Mouse (Mus musculus) spleen, adult 2 months (tissue): ENCODE measurements around the gene Tmem59. TPM values are rescaled to one million over a fixed set of nuclear protein-coding genes. Genes with fewer than 3 reads are reported as not detected.

ENCODE experiments used
- DNase-seq, 2 experiments: peaks; one replicate each; pipeline versions ENCODE4 v3.0.0 to v3.0.0-alpha.2; 2012 to 2021; ENCODE audit warnings: low spot score in 2 of 2, low read depth in 1 of 2
- H3K27ac ChIP-seq: fragments of 200-500 bp; 2 replicates; pipeline ENCODE4 v1.5.1; 2012; ENCODE audit warnings: low read length, inconsistent platforms; ENCODE audit not compliant: insufficient read depth
- H3K27me3 ChIP-seq: fragments of 200-500 bp; 2 replicates; pipeline ENCODE4 v1.6.1; 2012; ENCODE audit warnings: mild to moderate bottlenecking, moderate library complexity, low read length, inconsistent platforms; ENCODE audit not compliant: control insufficient read depth, insufficient read depth
- H3K36me3 ChIP-seq: fragments of 200-500 bp; 2 replicates; pipeline ENCODE4 v1.6.1; 2012; ENCODE audit warnings: mild to moderate bottlenecking, low read length, inconsistent platforms; ENCODE audit not compliant: control insufficient read depth, insufficient read depth
- H3K4me1 ChIP-seq: fragments of 200-500 bp; 2 replicates; pipeline ENCODE4 v1.6.1; 2011; ENCODE audit warnings: inconsistent platforms; ENCODE audit not compliant: control insufficient read depth, insufficient read depth, insufficient read length
- H3K4me3 ChIP-seq: fragments of 200-500 bp; 2 replicates; pipeline ENCODE4 v1.5.1; 2011; ENCODE audit warnings: mild to moderate bottlenecking, inconsistent platforms; ENCODE audit not compliant: insufficient read depth, insufficient read length; ENCODE audit errors: extremely low read depth
- CTCF ChIP-seq: fragments of 200-500 bp; IDR thresholded peaks from 2 replicates; pipeline ENCODE4 v1.5.1; 2011; ENCODE audit warnings: mild to moderate bottlenecking, inconsistent platforms; ENCODE audit not compliant: insufficient read depth, insufficient read length, insufficient replicate concordance; ENCODE audit errors: extremely low read depth
- POLR2A ChIP-seq: fragments of 200-500 bp; IDR thresholded peaks from 2 replicates; pipeline ENCODE4 v1.6.1; 2011; ENCODE audit warnings: low read depth, low read length, inconsistent platforms
- WGBS: fragments of 180-500 bp; shearing (Covaris S2); methylation state at CpG from one replicate; pipeline ENCODE4 v1.1.7; 2018; 5-methylcytosine and 5-hydroxymethylcytosine counted together
- polyA plus RNA-seq: library from polyadenylated mRNA; depleted of rRNA; stranded (reverse); fragments of >200 nt; gene quantifications from 2 replicates; pipeline ENCODE4 v1.2.3, GENCODE M21; 2012

The Tmem59 gene
- polyA plus RNA-seq, 1 experiment: 116 TPM

DNA sequence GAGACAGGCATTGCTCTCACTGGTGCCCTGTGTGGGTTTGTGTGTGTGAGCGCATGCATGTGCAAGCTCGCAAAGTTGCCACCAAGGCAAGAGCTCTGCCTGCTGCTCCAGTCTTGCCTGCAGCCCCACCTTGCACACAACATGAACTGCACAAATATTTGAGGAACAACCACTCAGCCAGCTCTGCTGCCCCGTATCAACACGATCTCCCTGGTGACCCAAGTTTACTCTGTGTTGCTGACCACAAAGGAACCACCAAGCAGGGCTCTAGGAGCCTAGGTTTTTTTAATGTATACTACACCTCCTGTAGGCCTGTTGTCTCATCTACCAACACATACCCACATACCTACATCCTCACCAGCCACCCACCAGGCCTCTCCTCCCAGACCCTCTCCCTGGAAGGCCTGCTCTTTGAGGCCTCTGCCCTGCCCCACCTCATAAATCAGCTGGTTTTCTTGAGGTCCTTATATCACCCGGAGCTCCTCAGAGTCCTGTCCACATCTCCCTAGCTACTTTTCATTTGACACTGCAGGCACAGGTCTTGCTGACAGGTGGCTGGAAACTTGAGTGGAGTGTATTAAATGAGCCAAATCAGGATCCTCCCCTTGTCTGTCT lies 32.4 kb downstream of the Tmem59 start:
- TF ChIP-seq POLR2A (no peak), CTCF (no peak)
- Histone ChIP-seq H3K36me3 (peaks cover 3% of the 10 kb centered on the region), H3K27ac (no peak overlapping the region), H3K27me3 (no peaks in the 10 kb centered on the region), H3K4me3 (no peak overlapping the region), H3K4me1 (peaks cover 5% of the 10 kb centered on the region)
- WGBS: 23% methylated on average over 5 of the region's 5 CpGs
- no peak for DNase-seq

DNA sequence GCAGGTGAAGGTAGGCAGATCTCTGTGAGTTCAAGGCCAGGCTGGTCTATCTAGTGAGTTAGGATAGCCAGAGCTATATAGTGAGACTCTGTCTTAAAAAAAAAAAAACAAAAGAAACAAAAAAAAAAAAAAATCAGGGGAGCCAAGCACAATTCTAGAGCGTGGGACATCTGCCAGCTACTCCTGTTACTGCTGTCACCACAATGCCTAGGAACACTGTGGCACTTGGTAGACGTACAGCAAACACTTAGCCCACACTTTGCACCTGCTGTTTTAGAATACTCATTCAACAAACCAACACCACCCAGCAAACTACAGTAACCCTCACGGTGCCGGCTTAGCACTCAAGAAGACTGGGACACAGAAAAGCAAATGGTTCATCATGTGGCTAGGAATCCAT lies 33.3 kb downstream of the Tmem59 start:
- 82% methylated on average over 4 of the region's 4 CpGs for WGBS
- H3K4me1 ChIP-seq: peaks cover 5% of the 10 kb centered on the region
- no peaks in the 10 kb centered on the region for H3K27me3 ChIP-seq
- TF ChIP-seq CTCF (no peak), POLR2A (no peak)
- H3K36me3 ChIP-seq: peaks cover 3% of the 10 kb centered on the region; the same call in 1 of the 2 replicates
- H3K4me3 ChIP-seq: no peak overlapping the region
- no peak for DNase-seq
- no peak overlapping the region for H3K27ac ChIP-seq

DNA sequence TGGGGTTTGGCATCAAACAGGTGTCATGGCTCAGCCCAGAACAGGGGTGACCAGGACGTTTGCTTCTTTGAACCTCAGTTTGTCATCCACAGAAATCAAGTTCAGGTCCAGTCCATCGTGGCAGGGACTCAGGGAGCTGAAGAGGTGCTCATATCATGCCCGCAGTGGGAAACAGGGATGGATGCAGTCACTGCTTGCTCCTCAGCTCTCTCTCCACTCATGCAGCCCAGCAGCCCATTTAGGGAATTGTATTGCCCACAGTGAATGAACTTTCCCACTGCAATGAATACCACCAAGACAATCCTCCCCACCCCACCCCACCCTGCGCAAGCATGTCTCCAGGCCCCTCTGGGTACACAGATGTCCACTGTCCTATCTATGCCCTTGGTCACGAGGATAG lies 33.7 kb downstream of the Tmem59 start:
- peaks cover 2% of the 10 kb centered on the region; the same call in 1 of the 2 replicates for H3K36me3 ChIP-seq
- no peaks in the 10 kb centered on the region for H3K27me3 ChIP-seq
- H3K27ac ChIP-seq: no peak overlapping the region
- no peak overlapping the region for H3K4me3 ChIP-seq
- TF ChIP-seq POLR2A (no peak), CTCF (no peak)
- peaks cover 5% of the 10 kb centered on the region for H3K4me1 ChIP-seq
- DNase-seq: no peak
- WGBS: 91% methylated on average over 5 of the region's 5 CpGs

DNA sequence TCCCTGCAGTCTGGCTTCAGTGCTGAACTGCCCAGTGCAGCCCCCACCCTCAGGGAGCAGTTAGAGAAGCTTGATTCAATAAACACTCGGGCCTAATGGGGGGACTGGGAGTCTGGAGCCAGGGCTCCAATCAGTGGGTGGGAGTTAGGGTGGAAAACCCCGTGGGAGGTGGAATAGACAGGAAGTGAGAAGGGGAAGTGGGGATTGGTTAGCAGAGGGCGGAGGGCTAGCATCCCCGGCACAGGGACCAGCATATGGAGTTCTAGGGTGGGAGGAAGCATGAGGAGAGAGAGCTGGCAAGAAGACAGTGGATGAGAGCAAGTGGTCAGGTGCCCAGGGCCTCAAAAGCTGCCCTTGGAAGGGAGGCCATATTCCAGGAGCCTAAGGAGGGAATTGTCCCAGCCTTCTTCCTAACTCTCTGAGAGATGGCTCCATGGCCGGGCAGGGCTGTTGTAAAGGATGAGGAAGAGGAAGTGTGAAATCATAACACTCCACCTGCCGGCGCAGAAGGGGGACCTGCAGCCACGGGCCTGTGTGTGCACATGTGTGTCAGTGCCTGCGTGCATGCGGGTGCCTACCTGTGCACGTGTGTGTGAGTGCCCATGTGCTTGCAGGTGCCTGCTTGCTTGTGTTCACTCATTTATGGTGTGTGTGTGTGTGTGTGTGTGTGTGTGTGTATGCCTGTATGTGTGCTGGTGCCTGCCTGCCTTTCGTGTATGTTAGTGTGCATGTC lies 35.2 kb downstream of the Tmem59 start:
- no peak overlapping the region for H3K27ac ChIP-seq
- 52% methylated on average over 12 of the region's 12 CpGs for WGBS
- no peak overlapping the region for H3K4me3 ChIP-seq
- no peak for DNase-seq
- H3K27me3 ChIP-seq: no peaks in the 10 kb centered on the region
- peaks cover 2% of the 10 kb centered on the region; the same call in 1 of the 2 replicates for H3K36me3 ChIP-seq
- TF ChIP-seq CTCF (no peak), POLR2A (no peak)
- H3K4me1 ChIP-seq: peaks cover 5% of the 10 kb centered on the region

DNA sequence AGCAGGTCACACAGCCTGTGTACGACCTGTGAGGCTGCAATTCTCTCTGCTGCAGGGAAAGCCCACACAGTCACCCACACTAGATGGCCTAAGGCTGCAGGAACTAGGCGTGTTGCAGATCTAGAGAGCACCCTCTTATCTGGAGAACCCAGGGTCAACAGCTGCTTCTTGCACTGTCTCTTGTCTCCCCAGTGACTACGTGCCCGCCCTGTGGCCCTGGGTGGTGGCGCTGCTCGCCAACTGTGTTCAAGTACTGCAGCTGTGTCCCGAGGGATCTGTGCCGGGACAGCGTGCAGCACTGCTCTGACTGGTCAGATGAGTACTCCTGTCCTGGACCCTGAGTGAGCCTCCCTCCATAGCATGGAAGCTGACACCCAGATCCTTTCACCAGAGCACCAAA lies 39.4 kb downstream of the Tmem59 start:
- H3K4me3 ChIP-seq: no peak overlapping the region
- H3K4me1 ChIP-seq: no peaks in the 10 kb centered on the region
- TF ChIP-seq CTCF (no peak), POLR2A (no peak)
- H3K36me3 ChIP-seq: no peaks in the 10 kb centered on the region
- 60% methylated on average over 9 of the region's 9 CpGs for WGBS
- no peaks in the 10 kb centered on the region for H3K27me3 ChIP-seq
- no peak overlapping the region for H3K27ac ChIP-seq
- DNase-seq: no peak

DNA sequence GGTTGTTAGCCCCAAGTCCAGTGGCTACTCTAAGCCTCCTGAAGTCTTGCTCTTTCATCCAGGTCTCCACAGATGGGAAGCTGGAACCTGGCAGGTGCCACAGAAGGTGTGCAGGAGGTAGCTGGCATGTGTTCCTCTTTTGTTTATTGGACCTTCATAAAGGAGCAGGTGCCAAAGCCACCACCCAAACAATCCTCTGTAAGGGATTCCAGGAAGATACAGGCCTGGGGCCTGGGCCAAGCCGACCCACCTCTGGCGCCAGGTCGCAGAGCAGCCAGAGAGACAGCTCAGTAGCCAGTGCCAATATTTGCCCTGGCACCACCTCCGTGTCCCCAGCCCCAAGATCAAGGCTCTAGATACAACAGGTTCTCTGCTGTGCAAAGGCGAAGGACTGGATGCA lies 43.3 kb downstream of the Tmem59 start:
- Histone ChIP-seq H3K27me3 (no peaks in the 10 kb centered on the region), H3K4me3 (no peak overlapping the region), H3K27ac (no peak overlapping the region), H3K36me3 (no peaks in the 10 kb centered on the region), H3K4me1 (no peaks in the 10 kb centered on the region)
- no peak for TF ChIP-seq CTCF
- no peak for TF ChIP-seq POLR2A
- 80% methylated on average over 5 of the region's 5 CpGs for WGBS
- no peak for DNase-seq

DNA sequence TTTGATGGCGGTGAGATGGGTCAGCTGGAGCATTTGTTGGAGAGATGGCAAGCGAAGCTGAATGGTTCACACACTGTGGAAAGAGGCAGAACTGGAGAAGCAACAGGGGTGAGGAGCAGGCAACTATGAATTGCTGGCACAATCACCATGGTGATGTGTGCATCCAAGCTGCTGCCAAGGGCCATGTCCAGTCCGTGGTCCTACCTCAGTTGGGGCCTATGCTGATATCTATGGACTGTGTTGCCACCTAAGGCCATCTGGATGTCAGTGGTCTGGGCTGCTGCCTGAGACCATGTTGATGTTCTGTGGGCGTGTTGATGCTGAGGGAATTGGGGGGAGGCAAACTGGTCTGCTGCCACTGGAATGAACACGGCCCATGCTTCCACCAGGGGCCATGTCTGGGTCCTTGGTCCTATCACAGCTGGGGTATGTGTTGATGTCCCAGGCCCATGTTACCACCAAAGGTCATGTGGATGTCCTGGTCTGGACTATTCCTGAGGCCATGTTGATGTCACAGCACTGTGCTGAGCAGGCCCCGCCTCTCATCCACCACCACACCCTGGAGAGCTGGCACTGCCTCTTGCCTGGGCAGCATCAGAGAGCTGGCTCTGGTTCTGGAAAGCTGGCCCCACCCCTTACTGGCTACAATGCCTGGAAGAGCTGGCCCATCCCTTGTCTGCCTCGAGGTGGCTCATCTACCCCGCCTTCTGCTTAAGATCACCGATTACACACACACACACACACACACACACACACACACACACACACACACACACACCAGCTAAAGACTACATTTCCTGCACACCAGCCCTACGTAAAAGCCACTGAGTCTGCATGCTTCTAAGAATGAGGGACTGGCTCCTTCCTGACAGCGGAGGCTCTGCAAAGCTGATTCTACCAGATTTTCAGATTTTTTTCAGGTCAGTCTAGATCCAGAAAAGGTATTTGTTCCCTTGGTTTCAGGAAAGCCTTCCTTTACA lies 45.3 kb downstream of the Tmem59 start:
- Histone ChIP-seq H3K36me3 (no peaks in the 10 kb centered on the region), H3K27me3 (no peaks in the 10 kb centered on the region), H3K4me3 (no peak overlapping the region), H3K4me1 (no peaks in the 10 kb centered on the region), H3K27ac (no peak overlapping the region)
- no peak for TF ChIP-seq CTCF
- TF ChIP-seq POLR2A: no peak
- DNase-seq: no peak
- 62% methylated on average over 11 of the region's 11 CpGs for WGBS
